ENCODE assay signal across 27 mouse cellular contexts in the genomic region with DNA sequence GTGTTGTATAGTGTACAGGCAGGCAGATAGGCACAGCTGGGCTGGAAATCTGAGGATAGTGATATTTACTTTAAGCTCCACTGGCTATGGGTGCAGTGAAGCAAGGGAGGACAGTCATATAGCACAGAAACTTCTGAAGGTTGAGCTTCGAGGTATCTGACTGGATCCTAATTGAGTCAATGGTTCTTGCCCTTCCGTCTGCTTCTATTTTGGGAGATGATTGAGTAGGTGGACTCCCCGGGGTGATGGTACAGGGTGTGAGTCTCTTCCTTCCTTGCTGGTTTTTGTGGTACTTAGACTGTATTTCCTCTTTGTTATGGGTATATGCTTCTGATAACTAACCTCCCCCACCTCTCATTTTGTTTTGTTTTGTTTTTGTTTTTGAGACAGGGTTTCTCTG. TPM values are rescaled to one million over a fixed set of nuclear protein-coding genes. Genes with fewer than 3 reads are reported as not detected.
DNase-seq lines count a peak whose midpoint lies in the region; ATAC-seq and TF ChIP-seq lines count a peak whose summit lies in the region.
"Had no signal": no experiment of that assay in that cellular context is flagged by ENCODE, and none has a peak within 500 bp of the region (broad histone marks: within the 10 kb centered on the region; RNA-seq: fewer than 3 reads in every experiment).

No protein-coding gene starts in this region.

- H3K36me3 ChIP-seq in MEL (ENCODE audit: control insufficient read depth in 1 of 2, insufficient read depth in 2 of 2, low read length in 2 of 2), result peaks cover 4 to 6% of the 10 kb centered on the region in 2 experiments; a peak in 3 of 4 replicates
- H3K36me3 ChIP-seq in midbrain, postnatal 0 days (ENCODE audit: insufficient read depth, low read length), result peaks cover 9% of the 10 kb centered on the region; the same call in 1 of the 2 replicates
- H3K36me3 ChIP-seq in hindbrain, embryonic 14.5 days (replicated peaks; ENCODE audit: control insufficient read depth, insufficient read depth), result peaks cover 48% of the 10 kb centered on the region

- peak; percentile 81 for ATAC-seq in neutrophil, adult 5-6 weeks (ENCODE audit: extremely low read depth, insufficient number of reproducible peaks, low FRiP score, poor library complexity, severe bottlenecking)
- ATAC-seq in midbrain, postnatal 0 days (ENCODE audit: low FRiP score), result no peak
- ATAC-seq in hindbrain, embryonic 14.5 days (ENCODE audit: low FRiP score), result no peak
- ATAC-seq: forebrain, embryonic 14.5 days; midbrain, embryonic 13.5 days had no signal

- H3K79me2 ChIP-seq in MEL (ENCODE audit: control insufficient read depth, insufficient read depth, low read length, poor library complexity), result peaks cover 9% of the 10 kb centered on the region

- no peak for TF ChIP-seq CTCF in MEL (IDR thresholded peaks at IDR 0.05 in 2 of 3, conservative IDR thresholded peaks at IDR 0.05 in 1 of 3; ENCODE audit: control insufficient read depth in 1 of 3, insufficient read depth in 1 of 3, low read depth in 2 of 3, low read length in 3 of 3, poor library complexity in 1 of 3, severe bottlenecking in 1 of 3)
- no peak for TF ChIP-seq CTCF in midbrain, postnatal 0 days (IDR thresholded peaks at IDR 0.05)

- 91% methylated on average over 3 of the region's 3 CpGs for WGBS in midbrain, postnatal 0 days
- WGBS in hindbrain, embryonic 14.5 days, result 83% methylated on average over 3 of the region's 3 CpGs

- no peaks in the 10 kb centered on the region for H3K27me3 ChIP-seq in MEL (ENCODE audit: control insufficient read depth in 1 of 2, insufficient read depth in 2 of 2, low read length in 2 of 2)
- H3K27me3 ChIP-seq in midbrain, postnatal 0 days (ENCODE audit: insufficient read depth, low read length), result no peaks in the 10 kb centered on the region
- H3K27me3 ChIP-seq in hindbrain, embryonic 14.5 days (ENCODE audit: control insufficient read depth, insufficient read depth, low read length), result no peaks in the 10 kb centered on the region
- H3K27me3 ChIP-seq: embryonic facial prominence, embryonic 12.5 days; midbrain, embryonic 13.5 days; neural tube, embryonic 15.5 days; stomach, embryonic 15.5 days had no signal

- no peak overlapping the region for H3K9ac ChIP-seq in MEL (ENCODE audit: control insufficient read depth, low read depth, low read length, poor library complexity, severe bottlenecking)
- no peak overlapping the region for H3K9ac ChIP-seq in midbrain, postnatal 0 days (replicated peaks; ENCODE audit: low read length, poor library complexity, severe bottlenecking)
- no peak overlapping the region for H3K9ac ChIP-seq in hindbrain, embryonic 14.5 days
- H3K9ac ChIP-seq: embryonic facial prominence, embryonic 12.5 days; lung, embryonic 14.5 days; midbrain, embryonic 13.5 days; neural tube, embryonic 15.5 days; stomach, embryonic 15.5 days had no signal

- TF ChIP-seq EP300 in MEL (IDR thresholded peaks at IDR 0.05; ENCODE audit: low read depth in 1 of 2, low read length in 2 of 2), result no peak

- no peak overlapping the region for H3K4me2 ChIP-seq in midbrain, postnatal 0 days (ENCODE audit: low read depth, low read length, poor library complexity, severe bottlenecking)
- no peak overlapping the region for H3K4me2 ChIP-seq in hindbrain, embryonic 14.5 days (replicated peaks)
- H3K4me2 ChIP-seq: embryonic facial prominence, embryonic 12.5 days; liver, embryonic 11.5 days; lung, embryonic 14.5 days; midbrain, embryonic 13.5 days; neural tube, embryonic 15.5 days; stomach, embryonic 15.5 days had no signal

- H3K4me1 ChIP-seq in MEL (ENCODE audit: control insufficient read depth in 1 of 2, insufficient read depth in 2 of 2, low read length in 2 of 2), result peaks cover 3 to 8% of the 10 kb centered on the region in 2 experiments; a peak in 3 of 4 replicates
- H3K4me1 ChIP-seq in midbrain, postnatal 0 days (ENCODE audit: insufficient read depth, low read length), result peaks cover 13% of the 10 kb centered on the region; the same call in 1 of the 2 replicates
- H3K4me1 ChIP-seq in hindbrain, embryonic 14.5 days (replicated peaks; ENCODE audit: control insufficient read depth, insufficient read depth, low read length), result peaks cover 15% of the 10 kb centered on the region

- no peak overlapping the region for H3K4me3 ChIP-seq in MEL (ENCODE audit: control insufficient read depth in 1 of 2, insufficient read depth in 1 of 2, low read depth in 2 of 2, low read length in 2 of 2)
- no peak overlapping the region for H3K4me3 ChIP-seq in midbrain, postnatal 0 days (ENCODE audit: low read depth, low read length)
- H3K4me3 ChIP-seq in hindbrain, embryonic 14.5 days (replicated peaks; ENCODE audit: low read length), result no peak overlapping the region
- H3K4me3 ChIP-seq: embryonic facial prominence, embryonic 12.5 days; erythroblast, embryonic 14.5 days; left cerebral cortex, adult 2 months; midbrain, embryonic 13.5 days; neural tube, embryonic 15.5 days; stomach, embryonic 15.5 days had no signal

- H3K27ac ChIP-seq in MEL (ENCODE audit: control insufficient read depth, low read depth, low read length), result no peak overlapping the region
- no peak overlapping the region for H3K27ac ChIP-seq in midbrain, postnatal 0 days (ENCODE audit: low read depth, low read length)
- H3K27ac ChIP-seq in hindbrain, embryonic 14.5 days, result no peak overlapping the region
- H3K27ac ChIP-seq: embryonic facial prominence, embryonic 12.5 days; left cerebral cortex, adult 2 months; midbrain, embryonic 13.5 days; neural tube, embryonic 15.5 days; stomach, embryonic 15.5 days had no signal

- TF ChIP-seq RAD21 in MEL (IDR thresholded peaks at IDR 0.05; ENCODE audit: low read depth, low read length), result no peak

- no peak for TF ChIP-seq POLR2A in MEL (IDR thresholded peaks at IDR 0.05; ENCODE audit: control insufficient read depth in 1 of 2, insufficient read depth in 1 of 2, low read depth in 1 of 2, low read length in 2 of 2, poor library complexity in 1 of 2)

- no peaks in the 10 kb centered on the region for H3K9me3 ChIP-seq in MEL (replicated peaks; ENCODE audit: insufficient read depth, low read length)
- H3K9me3 ChIP-seq in midbrain, postnatal 0 days (ENCODE audit: low read length), result no peaks in the 10 kb centered on the region
- no peaks in the 10 kb centered on the region for H3K9me3 ChIP-seq in hindbrain, embryonic 14.5 days (ENCODE audit: control insufficient read depth, low read length)
- H3K9me3 ChIP-seq: embryonic facial prominence, embryonic 12.5 days; midbrain, embryonic 13.5 days; neural tube, embryonic 15.5 days; stomach, embryonic 15.5 days had no signal

- DNase-seq in spleen, adult 12 weeks (ENCODE audit: low spot score), result peak; percentile 7
- no peak for DNase-seq in spleen, postnatal 14 days (ENCODE audit: low spot score in 2 of 2)
- DNase-seq in MEL (ENCODE audit: low read depth, low spot score), result peak; percentile 11
- DNase-seq in midbrain, postnatal 0 days (ENCODE audit: low spot score), result no peak
- DNase-seq in hindbrain, embryonic 14.5 days (ENCODE audit: low spot score), result no peak
- no peak for DNase-seq in cerebellum, postnatal 10 days
- DNase-seq: adrenal gland, adult 8-10 months; cerebellum, adult 9-10 months; gastrocnemius, postnatal 14 days; kidney, adult 9 months; left cerebral cortex, postnatal 4 days; lung, embryonic 14.5 days; right cerebral cortex, postnatal 4 days; thymus, adult 18-20 months had no signal

TF ChIP-seq in MEL, 35 proteins besides CTCF, POLR2A, EP300 and RAD21:
- 0 out of 2 replicates have a peak, but pooled peaks have one; percentile 31 for TF ChIP-seq SIN3A (IDR thresholded peaks at IDR 0.05; ENCODE audit: low read length)
- no peak for TF ChIP-seq NRF1 (IDR thresholded peaks at IDR 0.05; ENCODE audit: insufficient read depth, low read depth, low read length, poor library complexity, severe bottlenecking)

RNA-seq across cellular contexts. Expression of gene Zfp318, which starts 4.7 kb away (rescaled TPM):
- 7.9 and 8.1 TPM in 2 replicates for total RNA-seq in MEL (2012; rRNA removed)
- polyA plus RNA-seq in MEL (2012; ENCODE audit: insufficient read depth in 1 of 2, insufficient read length in 2 of 2, low read depth in 1 of 2, low replicate concordance in 2 of 2, missing spikeins in 1 of 2), result 10 to 100 TPM; 21.3 to 36.8 TPM
- 216 and 260 TPM in 2 replicates for total RNA-seq in neutrophil, adult 5-6 weeks (2017)
- total RNA-seq in midbrain, postnatal 0 days (2014; rRNA removed), result 33.7 and 35.2 TPM in 2 replicates
- polyA plus RNA-seq in midbrain, postnatal 0 days (2015; fragmentation: Nextera tagmentation; extraction: Ambion mirVana), result 21.8 and 25.0 TPM in 2 replicates
- polyA plus RNA-seq in hindbrain, embryonic 14.5 days (2014; fragmentation: Nextera tagmentation; extraction: Ambion mirVana), result 29.7 and 31.5 TPM in 2 replicates

RNA-seq across cellular contexts. Expression of gene Crip3, which starts 40.5 kb away (rescaled TPM):
- not detected in 2 replicates for total RNA-seq in MEL (2012; rRNA removed)
- not detected for polyA plus RNA-seq in MEL (2012; ENCODE audit: insufficient read depth in 1 of 2, insufficient read length in 2 of 2, low read depth in 1 of 2, low replicate concordance in 2 of 2, missing spikeins in 1 of 2)
- 2.3 and 4.3 TPM in 2 replicates for total RNA-seq in neutrophil, adult 5-6 weeks (2017)
- 2.0 and 3.0 TPM in 2 replicates for total RNA-seq in midbrain, postnatal 0 days (2014; rRNA removed)
- 1.5 and 2.1 TPM in 2 replicates for polyA plus RNA-seq in midbrain, postnatal 0 days (2015; fragmentation: Nextera tagmentation; extraction: Ambion mirVana)
- 1.4 and 2.2 TPM in 2 replicates for polyA plus RNA-seq in hindbrain, embryonic 14.5 days (2014; fragmentation: Nextera tagmentation; extraction: Ambion mirVana)
- total RNA-seq: hematopoietic stem cell, adult 5-6 weeks had no signal
- polyA plus RNA-seq: erythroblast, embryonic 14.5 days; lung, embryonic 14.5 days had no signal

RNA-seq across cellular contexts. Expression of gene Slc22a7, which starts 50.1 kb away (rescaled TPM):
- not detected in 2 replicates for total RNA-seq in MEL (2012; rRNA removed)
- polyA plus RNA-seq in MEL (2012; ENCODE audit: insufficient read depth in 1 of 2, insufficient read length in 2 of 2, low read depth in 1 of 2, low replicate concordance in 2 of 2, missing spikeins in 1 of 2), result not detected
- total RNA-seq in neutrophil, adult 5-6 weeks (2017), result not detected in 2 replicates
- total RNA-seq in midbrain, postnatal 0 days (2014; rRNA removed), result 0.93 TPM in 1 of 2 replicates, not detected in the other
- 0.20 TPM in 1 of 2 replicates, not detected in the other for polyA plus RNA-seq in midbrain, postnatal 0 days (2015; fragmentation: Nextera tagmentation; extraction: Ambion mirVana)
- not detected in 2 replicates for polyA plus RNA-seq in hindbrain, embryonic 14.5 days (2014; fragmentation: Nextera tagmentation; extraction: Ambion mirVana)
- total RNA-seq: adrenal gland, adult 8-10 months; gastrocnemius, postnatal 14 days; heart, adult 8-10 months; hematopoietic stem cell, adult 5-6 weeks had no signal
- polyA plus RNA-seq: embryonic facial prominence, embryonic 12.5 days; erythroblast, embryonic 14.5 days; forebrain, embryonic 14.5 days; intestine, embryonic 14.5 days; liver, embryonic 11.5 days; lung, embryonic 14.5 days; midbrain, embryonic 13.5 days; neural tube, embryonic 15.5 days; stomach, embryonic 15.5 days; urinary bladder, adult 2 months had no signal

Comparison
In these comparisons a context has a peak if more than half of its experiments do, and no peak if none do; other contexts are left out.
1. DNase-seq: peak in spleen, adult 12 weeks (single experiment) and MEL (single experiment); none in spleen, postnatal 14 days (0 of 2), midbrain, postnatal 0 days (single experiment), hindbrain, embryonic 14.5 days (single experiment) and cerebellum, postnatal 10 days (0 of 2).